Mouse (Mus musculus): ENCODE results near the gene Cul3. TPM values are rescaled to one million over a fixed set of nuclear protein-coding genes. Genes with fewer than 3 reads are reported as not detected.

The Cul3 gene
- total RNA-seq (2014; rRNA removed): 41.8 and 59.1 TPM in 2 replicates
- 7.4 and 7.8 TPM in 2 replicates for polyA plus RNA-seq (2012; rRNA removed)

DNA sequence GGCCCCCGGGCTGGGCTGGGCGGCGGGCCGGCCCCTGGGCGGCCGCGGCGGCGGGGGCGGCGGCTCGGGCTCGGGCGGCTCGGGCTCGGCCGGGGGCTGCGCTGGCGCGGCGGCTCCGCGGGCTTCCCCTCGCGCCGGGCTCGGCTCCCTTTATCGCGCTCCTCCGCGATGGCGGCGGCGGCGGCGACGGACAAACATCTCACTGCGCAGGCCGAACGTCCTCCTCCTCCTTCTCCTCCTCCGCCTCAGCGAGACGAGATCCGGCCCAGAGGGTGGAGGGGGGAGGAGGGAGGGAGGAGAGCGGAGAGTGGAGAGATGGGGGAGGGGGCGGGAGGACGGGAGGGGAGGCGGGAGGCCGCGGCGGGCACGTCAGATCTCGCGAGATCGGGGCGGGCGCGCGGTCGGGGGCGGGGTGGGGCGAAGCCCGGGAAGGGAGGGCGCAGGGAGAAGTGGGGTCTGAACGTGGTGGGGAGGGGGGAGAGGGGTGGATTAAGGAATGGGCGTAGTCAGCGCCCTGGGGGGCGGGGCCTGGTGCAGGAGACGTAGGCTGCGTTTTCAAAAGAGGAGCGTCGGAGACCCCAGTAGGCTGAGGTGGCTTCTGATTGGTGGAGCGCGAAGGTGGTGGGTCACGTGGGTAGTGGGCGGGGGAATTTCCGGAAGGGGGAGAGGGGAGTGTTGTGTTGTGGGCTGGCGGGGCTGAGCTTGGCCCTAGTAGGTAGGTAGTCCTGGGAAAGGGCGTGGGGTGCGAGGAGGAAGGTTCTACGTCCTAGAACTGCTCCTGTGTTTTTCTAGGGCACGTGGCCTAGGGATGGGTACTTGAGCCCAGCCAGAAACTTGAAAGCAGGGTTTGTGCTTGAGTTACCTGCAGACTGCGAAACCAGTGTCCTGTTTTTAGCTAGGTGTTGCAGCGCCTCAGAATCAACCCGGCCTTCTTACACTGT lies at the start of gene Cul3:
Gene Cul3 (minus strand): TSS at position 45 of the 941 bp plus-strand sequence.
- WGBS: 6% methylated on average over 76 of the region's 85 CpGs
- Histone ChIP-seq H3K27me3 (ENCODE audit: control insufficient read depth, insufficient read depth, low read length) (no peaks in the 10 kb centered on the region), H3K4me3 (ENCODE audit: insufficient read depth, low read depth, low read length) (peak within 1 kb of the TSS; percentile 77), H3K27ac (replicated peaks; ENCODE audit: insufficient read depth, low read depth, low read length) (peak within 1 kb of the TSS; percentile 81), H3K9ac (ENCODE audit: low read depth, low read length) (peak within 1 kb of the TSS; percentile 98), H3K79me2 (ENCODE audit: control insufficient read depth, insufficient read depth, low read length) (peaks cover 15% of the 10 kb centered on the region), H3K36me3 (ENCODE audit: control insufficient read depth, insufficient read depth, low read length) (no peaks in the 10 kb centered on the region), H3K4me1 (ENCODE audit: control insufficient read depth, insufficient read depth, low read length) (peaks cover 19% of the 10 kb centered on the region)
- TF ChIP-seq CTCF (IDR thresholded peaks at IDR 0.05; ENCODE audit: low read depth, low read length) (no peak), POLR2A (IDR thresholded peaks at IDR 0.05; ENCODE audit: extremely low read depth, insufficient read depth, low read length) (peak; percentile 91)
- DNase-seq (ENCODE audit: extremely low read depth, low read depth, low spot score): peak; percentile 96

DNA sequence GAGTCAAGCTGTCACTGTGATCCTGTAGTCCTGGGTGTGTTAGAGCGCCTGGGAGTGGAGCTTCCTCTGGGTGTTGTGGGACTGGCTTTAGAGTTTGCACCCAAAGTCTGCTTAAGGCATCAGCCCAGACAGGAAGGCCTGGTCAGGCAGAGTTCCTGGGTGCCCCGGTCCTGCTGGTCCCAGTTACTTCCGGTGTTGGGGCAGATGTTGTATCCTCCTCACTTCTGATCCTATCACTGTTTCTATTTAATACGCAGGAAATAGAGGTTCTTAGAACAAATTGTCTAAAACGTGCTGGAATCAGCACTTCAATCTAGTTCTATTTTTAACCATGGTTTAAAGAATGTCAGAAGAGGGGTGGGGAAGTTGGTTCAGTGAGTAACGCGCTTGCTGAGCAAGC lies 49.2 kb upstream of the Cul3 start:
- Histone ChIP-seq H3K27ac (replicated peaks; ENCODE audit: insufficient read depth, low read depth, low read length) (no peak overlapping the region), H3K4me3 (ENCODE audit: insufficient read depth, low read depth, low read length) (no peak overlapping the region), H3K27me3 (ENCODE audit: control insufficient read depth, insufficient read depth, low read length) (no peaks in the 10 kb centered on the region), H3K9ac (ENCODE audit: low read depth, low read length) (no peak overlapping the region), H3K79me2 (ENCODE audit: control insufficient read depth, insufficient read depth, low read length) (no peaks in the 10 kb centered on the region), H3K36me3 (ENCODE audit: control insufficient read depth, insufficient read depth, low read length) (no peaks in the 10 kb centered on the region), H3K4me1 (ENCODE audit: control insufficient read depth, insufficient read depth, low read length) (no peaks in the 10 kb centered on the region)
- TF ChIP-seq CTCF (IDR thresholded peaks at IDR 0.05; ENCODE audit: low read depth, low read length) (no peak), POLR2A (IDR thresholded peaks at IDR 0.05; ENCODE audit: extremely low read depth, insufficient read depth, low read length) (no peak)
- 71% methylated on average over 7 of the region's 7 CpGs for WGBS
- no peak for DNase-seq (ENCODE audit: extremely low read depth, low read depth, low spot score)

DNA sequence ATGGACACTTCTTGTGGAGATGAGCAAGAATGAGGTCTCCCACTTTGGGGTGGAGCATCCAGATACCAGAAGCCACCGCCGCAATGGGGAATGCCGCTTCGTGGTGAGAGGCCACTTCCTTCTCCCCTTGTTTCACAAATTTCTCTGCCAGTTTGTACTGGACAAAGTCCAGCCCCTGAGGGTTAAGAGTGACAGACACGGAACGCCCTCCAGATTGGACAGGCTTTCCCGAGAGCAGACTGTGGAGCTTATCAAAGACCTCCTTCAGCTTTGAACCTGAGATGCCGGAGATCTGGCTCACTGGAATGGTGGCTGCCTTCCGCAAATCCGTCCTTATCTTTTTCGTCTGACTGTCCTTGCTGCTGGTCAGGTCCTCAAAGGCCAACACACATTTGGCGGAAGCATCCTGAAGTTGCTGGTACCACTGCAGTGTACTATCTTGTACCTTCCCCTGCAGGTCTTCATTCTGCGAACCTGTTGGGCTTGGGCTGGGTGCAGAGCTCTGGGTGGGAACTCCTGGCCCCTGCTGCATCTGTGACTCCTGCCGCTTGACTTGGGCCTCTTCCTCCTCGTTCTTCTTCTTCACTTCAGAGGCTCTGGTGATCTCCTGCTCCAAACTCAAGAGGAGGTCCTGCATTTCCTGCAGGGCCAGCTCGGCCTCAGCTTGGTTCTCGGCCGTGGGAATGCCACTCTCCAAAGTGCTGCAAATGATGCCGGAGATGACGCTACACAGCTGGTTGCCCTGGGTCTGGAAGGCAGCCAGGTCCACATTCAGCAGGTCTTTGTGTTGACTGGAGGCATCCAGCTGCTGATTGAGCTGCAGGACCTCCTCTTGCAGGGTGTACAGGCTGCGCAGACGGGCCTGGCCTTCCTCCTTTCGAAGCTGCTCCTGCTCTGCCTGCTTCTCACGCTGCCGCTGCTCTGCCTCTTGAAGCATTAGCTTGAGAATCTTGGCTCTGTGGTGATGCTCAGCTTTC lies 43.6 kb upstream of the Cul3 start:
- H3K79me2 ChIP-seq (ENCODE audit: control insufficient read depth, insufficient read depth, low read length): no peaks in the 10 kb centered on the region
- H3K27me3 ChIP-seq (ENCODE audit: control insufficient read depth, insufficient read depth, low read length): no peaks in the 10 kb centered on the region
- WGBS: 84% methylated on average over 25 of the region's 25 CpGs
- H3K27ac ChIP-seq (replicated peaks; ENCODE audit: insufficient read depth, low read depth, low read length): no peak overlapping the region
- TF ChIP-seq POLR2A (IDR thresholded peaks at IDR 0.05; ENCODE audit: extremely low read depth, insufficient read depth, low read length) (no peak), CTCF (IDR thresholded peaks at IDR 0.05; ENCODE audit: low read depth, low read length) (no peak)
- no peak for DNase-seq (ENCODE audit: extremely low read depth, low read depth, low spot score)
- no peaks in the 10 kb centered on the region for H3K36me3 ChIP-seq (ENCODE audit: control insufficient read depth, insufficient read depth, low read length)
- H3K4me1 ChIP-seq (ENCODE audit: control insufficient read depth, insufficient read depth, low read length): no peaks in the 10 kb centered on the region
- no peak overlapping the region for H3K4me3 ChIP-seq (ENCODE audit: insufficient read depth, low read depth, low read length)
- no peak overlapping the region for H3K9ac ChIP-seq (ENCODE audit: low read depth, low read length)

DNA sequence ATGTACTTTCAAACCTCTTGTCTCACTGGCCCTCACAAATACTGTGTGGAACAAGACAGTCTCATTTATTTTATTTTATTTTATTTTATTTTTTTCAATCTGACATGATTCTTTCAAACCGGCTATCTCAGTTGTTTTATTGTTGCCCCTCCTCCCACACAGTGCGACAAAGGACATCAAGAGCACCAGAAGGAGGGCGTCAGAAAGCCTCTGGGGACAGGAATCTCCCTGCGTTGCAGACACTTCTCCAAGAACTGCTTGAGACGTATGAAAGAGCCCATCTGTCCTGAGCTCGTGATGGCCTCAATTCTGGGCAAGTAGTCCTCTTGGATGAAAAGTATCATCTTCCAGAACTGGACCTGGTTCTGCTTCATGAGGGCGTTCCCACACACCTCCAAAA lies 42.6 kb upstream of the Cul3 start:
- 85% methylated on average over 7 of the region's 7 CpGs for WGBS
- H3K36me3 ChIP-seq (ENCODE audit: control insufficient read depth, insufficient read depth, low read length): no peaks in the 10 kb centered on the region
- no peak overlapping the region for H3K9ac ChIP-seq (ENCODE audit: low read depth, low read length)
- H3K4me1 ChIP-seq (ENCODE audit: control insufficient read depth, insufficient read depth, low read length): no peaks in the 10 kb centered on the region
- no peaks in the 10 kb centered on the region for H3K27me3 ChIP-seq (ENCODE audit: control insufficient read depth, insufficient read depth, low read length)
- H3K4me3 ChIP-seq (ENCODE audit: insufficient read depth, low read depth, low read length): no peak overlapping the region
- TF ChIP-seq CTCF (IDR thresholded peaks at IDR 0.05; ENCODE audit: low read depth, low read length): no peak
- TF ChIP-seq POLR2A (IDR thresholded peaks at IDR 0.05; ENCODE audit: extremely low read depth, insufficient read depth, low read length): no peak
- H3K27ac ChIP-seq (replicated peaks; ENCODE audit: insufficient read depth, low read depth, low read length): no peak overlapping the region
- H3K79me2 ChIP-seq (ENCODE audit: control insufficient read depth, insufficient read depth, low read length): no peaks in the 10 kb centered on the region
- no peak for DNase-seq (ENCODE audit: extremely low read depth, low read depth, low spot score)

DNA sequence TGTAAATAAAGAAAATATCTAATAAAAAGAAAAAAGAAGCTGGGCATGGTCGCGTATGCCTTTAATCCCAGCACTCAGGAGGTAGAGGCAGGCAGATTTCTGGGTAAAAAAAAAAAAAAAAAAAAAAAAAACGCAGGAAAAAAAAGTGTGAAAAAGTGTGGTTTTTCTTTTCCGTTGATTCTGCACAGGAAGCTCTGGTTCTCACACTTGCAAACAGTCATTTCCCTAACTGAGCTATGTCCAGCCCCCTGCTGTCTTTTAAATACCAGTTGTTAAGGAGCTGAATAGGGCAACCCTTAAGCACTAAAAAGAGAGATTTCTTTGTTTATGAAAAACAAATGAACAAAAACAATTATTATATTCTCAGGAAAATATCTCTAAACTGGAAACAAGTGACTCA lies 41.0 kb upstream of the Cul3 start:
- Histone ChIP-seq H3K27ac (replicated peaks; ENCODE audit: insufficient read depth, low read depth, low read length) (no peak overlapping the region), H3K4me1 (ENCODE audit: control insufficient read depth, insufficient read depth, low read length) (no peaks in the 10 kb centered on the region), H3K9ac (ENCODE audit: low read depth, low read length) (no peak overlapping the region), H3K4me3 (ENCODE audit: insufficient read depth, low read depth, low read length) (no peak overlapping the region), H3K79me2 (ENCODE audit: control insufficient read depth, insufficient read depth, low read length) (no peaks in the 10 kb centered on the region), H3K36me3 (ENCODE audit: control insufficient read depth, insufficient read depth, low read length) (no peaks in the 10 kb centered on the region), H3K27me3 (ENCODE audit: control insufficient read depth, insufficient read depth, low read length) (no peaks in the 10 kb centered on the region)
- WGBS: 39% methylated on average over 3 of the region's 4 CpGs
- TF ChIP-seq POLR2A (IDR thresholded peaks at IDR 0.05; ENCODE audit: extremely low read depth, insufficient read depth, low read length): no peak
- TF ChIP-seq CTCF (IDR thresholded peaks at IDR 0.05; ENCODE audit: low read depth, low read length): no peak
- DNase-seq (ENCODE audit: extremely low read depth, low read depth, low spot score): no peak

Data from liver, adult 2 months (tissue).